Mouse (Mus musculus): ENCODE measurements around the gene Nudt3. TPM values are rescaled to one million over a fixed set of nuclear protein-coding genes. Genes with fewer than 3 reads are reported as not detected.

The Nudt3 gene
- total RNA-seq, 2 experiments from 2014 or later: 173 to 174 TPM

- DNase-seq (ENCODE audit: low spot score in 2 of 2): no peak
Measured at GRCm38 (mm10) chr17:27603036-27603435, 20.3 kb downstream of the Nudt3 start.

- no peak for DNase-seq (ENCODE audit: low spot score in 2 of 2)
Measured at GRCm38 (mm10) chr17:27600869-27601268, 22.4 kb downstream of the Nudt3 start.

GRCm38 (mm10) chr17:27600286-27600685 is 23.0 kb downstream of the Nudt3 start:
- DNase-seq (ENCODE audit: low spot score in 2 of 2): no peak

- DNase-seq (ENCODE audit: low spot score in 2 of 2): no peak
Measured at GRCm38 (mm10) chr17:27596376-27597190, 26.7 kb downstream of the Nudt3 start.

GRCm38 (mm10) chr17:27595659-27596375 is 27.5 kb downstream of the Nudt3 start:
- DNase-seq (ENCODE audit: low spot score in 2 of 2): no peak

GRCm38 (mm10) chr17:27592565-27592910 is 30.8 kb downstream of the Nudt3 start:
- no peak for DNase-seq (ENCODE audit: low spot score in 2 of 2)

GRCm38 (mm10) chr17:27591826-27592564 is 31.3 kb downstream of the Nudt3 start:
- no peak for DNase-seq (ENCODE audit: low spot score in 2 of 2)

GRCm38 (mm10) chr17:27588231-27588630 is 35.1 kb downstream of the Nudt3 start:
- no peak for DNase-seq (ENCODE audit: low spot score in 2 of 2)

GRCm38 (mm10) chr17:27587252-27587651 is 36.0 kb downstream of the Nudt3 start:
- no peak for DNase-seq (ENCODE audit: low spot score in 2 of 2)

- no peak for DNase-seq (ENCODE audit: low spot score in 2 of 2)
Measured at GRCm38 (mm10) chr17:27586661-27587060, 36.6 kb downstream of the Nudt3 start.

- DNase-seq (ENCODE audit: low spot score in 2 of 2): no peak
Measured at GRCm38 (mm10) chr17:27583185-27583894, 40.0 kb downstream of the Nudt3 start.

GRCm38 (mm10) chr17:27580392-27581068 is 42.8 kb downstream of the Nudt3 start:
- DNase-seq (ENCODE audit: low spot score in 2 of 2): no peak

- DNase-seq (ENCODE audit: low spot score in 2 of 2): no peak
Measured at GRCm38 (mm10) chr17:27579816-27580215, 43.5 kb downstream of the Nudt3 start.

GRCm38 (mm10) chr17:27578487-27578886 is 44.8 kb downstream of the Nudt3 start:
- no peak for DNase-seq (ENCODE audit: low spot score in 2 of 2)

- DNase-seq (ENCODE audit: low spot score in 2 of 2): no peak
Measured at GRCm38 (mm10) chr17:27577468-27577867, 45.8 kb downstream of the Nudt3 start.

GRCm38 (mm10) chr17:27576056-27576455 is 47.2 kb downstream of the Nudt3 start:
- DNase-seq (ENCODE audit: low spot score in 2 of 2): no peak

GRCm38 (mm10) chr17:27575116-27575776 is 48.0 kb downstream of the Nudt3 start:
- no peak for DNase-seq (ENCODE audit: low spot score in 2 of 2)

GRCm38 (mm10) chr17:27574470-27575115 is 48.7 kb downstream of the Nudt3 start:
- peak in 1 of 2 experiments; percentile 21 for DNase-seq (ENCODE audit: low spot score in 2 of 2)

- no peak for DNase-seq (ENCODE audit: low spot score in 2 of 2)
Measured at GRCm38 (mm10) chr17:27573772-27574320, 49.4 kb downstream of the Nudt3 start.

Measured in adrenal gland, postnatal 4 days (tissue).